Mouse (Mus musculus): ENCODE measurements around the gene Rbp7.

The Rbp7 gene

DNA sequence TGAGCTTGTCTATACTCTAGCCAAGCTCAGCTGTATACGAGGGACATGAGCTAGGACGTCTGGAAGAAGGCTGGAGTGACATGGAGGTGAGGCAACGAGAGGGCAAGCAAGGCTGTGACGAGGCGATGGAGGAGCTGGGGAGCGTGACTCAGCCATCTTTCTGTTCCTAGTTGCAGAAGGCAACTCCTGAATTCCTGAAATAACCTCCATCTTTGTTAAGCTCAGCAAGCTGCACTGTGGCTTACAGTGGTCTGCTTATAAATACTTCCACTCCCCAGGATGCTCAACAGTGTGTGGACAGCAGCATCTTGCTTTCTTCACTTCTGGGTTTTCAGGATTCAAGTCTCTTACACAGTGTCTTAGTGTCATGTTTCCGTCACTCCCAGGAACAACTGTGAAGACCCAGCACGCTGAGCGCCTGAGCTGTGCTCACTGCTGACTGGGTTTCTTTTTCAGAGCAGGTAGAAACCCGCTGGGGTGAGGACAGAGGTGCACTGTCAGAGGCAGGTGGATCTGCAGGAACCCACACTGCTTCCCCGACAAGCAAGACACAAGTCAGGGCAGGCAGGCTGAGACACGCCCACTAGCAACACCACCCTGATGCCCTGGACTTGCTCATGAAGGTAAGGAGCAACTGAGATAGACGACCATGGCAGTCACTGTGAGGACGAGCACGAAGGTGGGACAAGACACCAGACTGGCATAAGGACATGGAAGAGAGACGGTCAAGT is 48.9 kb downstream of the Rbp7 start:
- DNase-seq: no peak

DNA sequence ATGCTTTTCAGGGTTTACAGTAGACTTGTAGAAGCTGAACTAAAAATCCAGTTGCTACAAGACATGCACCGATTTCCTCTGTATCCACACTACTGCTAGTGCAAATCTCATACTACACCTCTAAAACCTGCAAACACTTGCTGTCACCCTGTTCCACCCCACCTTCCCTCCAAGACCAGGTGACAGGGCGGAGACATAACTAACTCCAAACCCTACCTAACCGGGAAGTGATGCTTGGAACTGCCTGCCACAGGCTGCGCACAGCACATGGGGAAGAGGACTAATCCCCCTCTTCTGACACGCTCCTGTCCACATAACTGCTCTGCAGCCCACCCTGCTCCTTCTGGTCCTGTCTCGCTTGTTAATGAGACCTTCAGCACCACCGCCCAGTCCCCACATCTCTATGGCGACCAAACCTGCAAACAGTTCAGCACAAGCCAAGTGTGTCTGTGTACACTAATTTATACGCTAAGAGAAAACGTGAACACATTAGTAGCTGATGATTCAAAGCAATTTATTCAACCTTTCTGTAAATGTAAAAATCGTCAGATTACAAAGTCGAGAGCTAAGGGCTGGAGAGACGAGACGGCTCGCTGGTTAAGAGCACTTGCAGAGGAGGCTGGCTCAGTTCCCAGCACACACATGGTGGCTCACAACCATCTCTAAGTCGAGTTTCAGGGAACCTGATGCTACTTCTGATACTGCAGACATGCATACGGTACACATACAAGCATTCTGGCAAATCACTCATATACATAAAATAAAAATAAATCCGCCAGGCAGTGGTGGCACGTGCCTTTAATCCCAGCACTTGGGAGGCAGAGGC is 49.9 kb downstream of the Rbp7 start:
- DNase-seq: no peak

DNA sequence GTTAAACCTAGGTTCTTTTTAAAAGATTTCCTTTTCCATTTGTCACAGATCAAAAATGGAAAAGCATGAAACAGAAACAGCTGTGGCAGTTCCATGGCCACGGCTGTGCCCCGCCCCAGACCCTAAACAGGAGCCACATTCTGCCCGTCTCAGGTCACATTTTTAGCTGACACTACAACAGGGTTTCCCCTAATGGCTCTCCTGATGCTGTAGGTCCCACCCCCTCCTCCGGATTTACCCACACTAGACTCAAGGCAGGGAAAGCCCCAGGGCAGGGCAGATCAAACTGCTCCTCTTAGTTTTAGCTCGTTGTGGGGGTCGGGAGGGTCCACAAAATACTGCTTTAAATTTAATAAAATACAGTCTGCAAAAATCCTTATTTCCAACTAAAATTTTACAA is 51.7 kb downstream of the Rbp7 start:
- no peak for DNase-seq

DNA sequence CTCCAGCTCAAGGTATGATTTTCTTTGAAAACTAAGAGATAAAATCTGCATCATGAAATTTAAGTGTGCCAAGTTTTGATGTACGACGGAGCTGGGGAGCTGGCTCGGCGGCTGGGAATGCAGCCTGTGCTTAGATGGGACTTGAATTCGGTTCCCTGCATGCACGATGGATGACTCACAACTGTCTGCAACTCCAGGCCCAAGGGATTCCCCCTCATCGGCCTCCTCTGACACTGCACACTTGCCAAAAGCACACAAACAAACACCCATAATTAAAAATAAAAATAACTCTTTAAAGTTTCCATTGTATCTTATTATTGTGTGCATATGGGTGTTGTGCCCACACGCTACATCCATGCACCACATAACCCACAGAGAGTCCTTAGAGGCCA is 53.2 kb downstream of the Rbp7 start:
- no peak for DNase-seq

DNA sequence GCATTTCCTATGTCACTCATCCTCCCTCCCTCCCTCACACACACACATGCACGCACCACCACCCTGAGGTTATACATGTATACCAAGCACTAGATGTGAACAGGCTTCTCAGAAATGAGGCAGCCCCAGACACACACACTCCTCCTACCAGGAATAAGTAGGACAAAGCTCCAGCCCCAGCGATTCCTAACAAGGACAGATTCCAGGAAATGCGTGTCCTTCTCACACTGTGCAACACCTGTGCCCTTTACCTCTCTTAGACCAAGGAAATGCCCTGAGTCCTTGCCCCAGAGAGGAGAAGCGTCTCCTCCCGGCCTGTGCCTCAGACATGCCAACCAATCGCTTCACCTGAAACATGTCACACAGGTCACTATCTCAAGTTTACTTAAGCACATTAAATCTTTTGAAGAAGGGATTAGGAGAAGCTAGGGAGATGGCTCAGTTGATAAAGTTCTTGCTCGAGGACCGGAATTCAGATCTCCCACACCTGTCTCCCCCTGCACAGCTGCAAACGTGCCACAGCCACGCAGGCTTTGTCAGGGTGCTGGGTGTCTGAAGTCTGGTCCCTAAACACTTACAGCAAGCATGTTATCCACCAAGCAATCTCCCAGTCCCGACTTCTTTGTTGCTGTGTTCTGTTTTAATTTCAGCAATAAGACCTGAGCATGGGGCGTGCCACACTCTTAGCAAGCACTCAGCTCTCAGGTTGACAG is 53.7 kb downstream of the Rbp7 start:
- peak; percentile 45 for DNase-seq
